Mouse (Mus musculus) liver, embryonic 14.5 days (tissue): ENCODE results near the gene Mllt11.

Experiments
- CTCF ChIP-seq: IDR thresholded peaks from 2 replicates; pipeline ENCODE4 v1.5.1; 2016; ENCODE audit warnings: antibody characterized with exemption, low read depth, control low read depth
- EP300 ChIP-seq: IDR thresholded peaks from 2 replicates; pipeline ENCODE4 v1.6.1; 2016; ENCODE audit warnings: antibody characterized with exemption, low read depth

- TF ChIP-seq EP300 (no peak), CTCF (no peak)
Measured at GRCm38 (mm10) chr3:95232771-95233170, 800 bp upstream of the Mllt11 start.
